Mouse (Mus musculus): ENCODE data around the gene Ddit4. TPM values are rescaled to one million over a fixed set of nuclear protein-coding genes. Genes with fewer than 3 reads are reported as not detected.

Ddit4 gene
- total and polyA plus RNA-seq, 3 experiments: 39.5 to 136 (median 50.6) TPM

GRCm38 (mm10) chr10:59907695-59908299 lies 43.8 kb downstream of the Ddit4 start (continued):
- no peak for TF ChIP-seq SMC3 (IDR thresholded peaks at IDR 0.05; ENCODE audit: low read depth, low read length)
- no peak for TF ChIP-seq ZMIZ1 (IDR thresholded peaks at IDR 0.05; ENCODE audit: low read depth, low read length)
- no peak for TF ChIP-seq GABPA (IDR thresholded peaks at IDR 0.05; ENCODE audit: insufficient replicate concordance, low read depth, low read length)
- TF ChIP-seq CHD1 (IDR thresholded peaks at IDR 0.05; ENCODE audit: low read depth, low read length): no peak
- 0 out of 2 replicates have a peak, but pooled peaks have one; percentile 44 for TF ChIP-seq UBTF (IDR thresholded peaks at IDR 0.05; ENCODE audit: low read depth, low read length)
- TF ChIP-seq MAX (IDR thresholded peaks at IDR 0.05; ENCODE audit: low read length): no peak
- TF ChIP-seq IRF4 (IDR thresholded peaks at IDR 0.05; ENCODE audit: low read depth, low read length): peak; percentile 95
- TF ChIP-seq PAX5 (IDR thresholded peaks at IDR 0.05; ENCODE audit: low read length): no peak
- no peak for TF ChIP-seq E2F4 (IDR thresholded peaks at IDR 0.05; ENCODE audit: insufficient replicate concordance, low read depth, low read length)
- TF ChIP-seq MAFK (IDR thresholded peaks at IDR 0.05; ENCODE audit: insufficient replicate concordance, low read length): no peak
- TF ChIP-seq TBP (conservative IDR thresholded peaks at IDR 0.05; ENCODE audit: low read depth, low read length): no peak

- H3K4me3 ChIP-seq (replicated peaks in 1 of 3; ENCODE audit: low read depth in 2 of 3, low read length in 2 of 3, poor library complexity in 1 of 3): no peak overlapping the region
- dilution Hi-C loops (cut with MboI; ENCODE audit: extremely low pct_ligation_motif_present, extremely low pct_unique_long_range_greater_than_20kb, low sequenced_read_pairs): no loop called here
- DNase-seq (ENCODE audit: extremely low read depth): no peak
- peaks cover 45 to 70% of the 10 kb centered on the region in 2 experiments for H3K4me1 ChIP-seq (ENCODE audit: control insufficient read depth in 1 of 2, insufficient read depth in 2 of 2)
- H3K27ac ChIP-seq (ENCODE audit: insufficient read depth, low read depth): peak overlapping the region; percentile 27
- H3K79me2 ChIP-seq (replicated peaks; ENCODE audit: control insufficient read depth, extremely low read depth, insufficient read depth, poor library complexity, severe bottlenecking): no peaks in the 10 kb centered on the region
- H3K27me3 ChIP-seq (replicated peaks): no peaks in the 10 kb centered on the region
- no peaks in the 10 kb centered on the region for H3K9me3 ChIP-seq (replicated peaks; ENCODE audit: low read length)
- H3K36me3 ChIP-seq (replicated peaks in 1 of 2; ENCODE audit: control insufficient read depth in 1 of 2, insufficient read depth in 1 of 2, low read length in 1 of 2): no peaks in the 10 kb centered on the region
- no peak overlapping the region; the same call in 1 of the 2 replicates for H3K9ac ChIP-seq (ENCODE audit: insufficient read depth, low read depth)
- H3K4me2 ChIP-seq (ENCODE audit: insufficient read depth, low read depth, poor library complexity, severe bottlenecking): peak overlapping the region; percentile 72
- TF ChIP-seq ETS1 (conservative IDR thresholded peaks at IDR 0.05; ENCODE audit: low read depth, low read length) (peak; percentile 19; the same call in 1 of the 2 replicates), ZNF384 (IDR thresholded peaks at IDR 0.05; ENCODE audit: low read depth, low read length) (peak; percentile 81; the same call in 1 of the 2 replicates), CHD2 (IDR thresholded peaks at IDR 0.05; ENCODE audit: low read length) (peak; percentile 13; the same call in 1 of the 2 replicates), IRF4 (IDR thresholded peaks at IDR 0.05; ENCODE audit: low read depth, low read length) (0 out of 2 replicates have a peak, but pooled peaks have one; percentile 15), BHLHE40 (IDR thresholded peaks at IDR 0.05; ENCODE audit: low read depth, low read length) (no peak; the same call in 1 of the 2 replicates)
- in situ Hi-C loops (cut with MboI; ENCODE audit: low pct_ligation_motif_present, low pct_unique_long_range_greater_than_20kb, low sequenced_read_pairs): loop anchor here (25.0 kb wide), 1 partner anchor 480 kb away; the partner anchor contains the start of gene Gm17455
Measured at GRCm38 (mm10) chr10:59907080-59907609, 44.5 kb downstream of the Ddit4 start.

- no peak for DNase-seq (ENCODE audit: extremely low read depth)
- H3K27me3 ChIP-seq (replicated peaks): no peaks in the 10 kb centered on the region
- H3K79me2 ChIP-seq (replicated peaks; ENCODE audit: control insufficient read depth, extremely low read depth, insufficient read depth, poor library complexity, severe bottlenecking): no peaks in the 10 kb centered on the region
- no peak overlapping the region for H3K9ac ChIP-seq (ENCODE audit: insufficient read depth, low read depth)
- no peaks in the 10 kb centered on the region for H3K9me3 ChIP-seq (replicated peaks; ENCODE audit: low read length)
- peaks cover 49 to 74% of the 10 kb centered on the region in 2 experiments for H3K4me1 ChIP-seq (ENCODE audit: control insufficient read depth in 1 of 2, insufficient read depth in 2 of 2)
- in situ Hi-C loops (cut with MboI; ENCODE audit: low pct_ligation_motif_present, low pct_unique_long_range_greater_than_20kb, low sequenced_read_pairs): loop anchor here (25.0 kb wide), 1 partner anchor 484 kb away; the partner anchor contains the start of gene Gm17455
- H3K4me3 ChIP-seq (replicated peaks in 1 of 3; ENCODE audit: low read depth in 2 of 3, low read length in 2 of 3, poor library complexity in 1 of 3): no peak overlapping the region
- no peak overlapping the region for H3K4me2 ChIP-seq (ENCODE audit: insufficient read depth, low read depth, poor library complexity, severe bottlenecking)
- peaks cover 4 to 5% of the 10 kb centered on the region in 2 experiments for H3K36me3 ChIP-seq (replicated peaks in 1 of 2; ENCODE audit: control insufficient read depth in 1 of 2, insufficient read depth in 1 of 2, low read length in 1 of 2)
- TF ChIP-seq CHD1 (IDR thresholded peaks at IDR 0.05; ENCODE audit: low read depth, low read length): no peak
- TF ChIP-seq UBTF (IDR thresholded peaks at IDR 0.05; ENCODE audit: low read depth, low read length): no peak
- TF ChIP-seq MAX (IDR thresholded peaks at IDR 0.05; ENCODE audit: low read length): no peak
- no peak for TF ChIP-seq ZKSCAN1 (IDR thresholded peaks at IDR 0.05; ENCODE audit: borderline replicate concordance, low read depth, low read length)
- TF ChIP-seq MAZ (IDR thresholded peaks at IDR 0.05; ENCODE audit: low read depth, low read length): no peak
- TF ChIP-seq MEF2A (IDR thresholded peaks at IDR 0.05; ENCODE audit: borderline replicate concordance, low read depth, low read length): no peak
- TF ChIP-seq ZC3H11A (IDR thresholded peaks at IDR 0.05; ENCODE audit: low read depth, low read length): no peak
- TF ChIP-seq ELF1 (IDR thresholded peaks at IDR 0.05; ENCODE audit: low read depth, low read length): no peak
- no peak for TF ChIP-seq ZMIZ1 (IDR thresholded peaks at IDR 0.05; ENCODE audit: low read depth, low read length)
- TF ChIP-seq E2F4 (IDR thresholded peaks at IDR 0.05; ENCODE audit: insufficient replicate concordance, low read depth, low read length): no peak
- no peak for TF ChIP-seq PAX5 (IDR thresholded peaks at IDR 0.05; ENCODE audit: low read length)
- TF ChIP-seq MYC (IDR thresholded peaks at IDR 0.05; ENCODE audit: low read depth, low read length): no peak
- no peak for TF ChIP-seq EP300 (IDR thresholded peaks at IDR 0.05; ENCODE audit: low read length)
- TF ChIP-seq BHLHE40 (IDR thresholded peaks at IDR 0.05; ENCODE audit: low read depth, low read length): no peak
- no peak for TF ChIP-seq MXI1 (IDR thresholded peaks at IDR 0.05; ENCODE audit: low read depth, low read length)
- dilution Hi-C loops (cut with MboI; ENCODE audit: extremely low pct_ligation_motif_present, extremely low pct_unique_long_range_greater_than_20kb, low sequenced_read_pairs): no loop called here
- H3K27ac ChIP-seq (ENCODE audit: insufficient read depth, low read depth): no peak overlapping the region
Measured at GRCm38 (mm10) chr10:59903170-59903569, 48.5 kb downstream of the Ddit4 start.
